Mouse (Mus musculus) midbrain, embryonic 10.5 days (tissue): ENCODE data around the gene Elf4. TPM values are rescaled to one million over a fixed set of nuclear protein-coding genes. Genes with fewer than 3 reads are reported as not detected.
A peak's percentile ranks its signal among the peaks of the same experiment; 100 is the strongest.

ENCODE experiments used
- DNase-seq: peaks from one replicate; pipeline ENCODE4 v3.0.0-alpha.2; 2017; ENCODE audit warnings: low spot score
- H3K27ac ChIP-seq: fragments of 300-500 bp; sonication (generic); replicated peaks from 2 replicates; pipeline ENCODE4 v1.5.1; 2016; ENCODE audit warnings: mild to moderate bottlenecking
- H3K27me3 ChIP-seq: fragments of 300-500 bp; sonication (generic); 2 replicates; pipeline ENCODE4 v1.6.1; 2016; ENCODE audit warnings: low read depth, mild to moderate bottlenecking; ENCODE audit not compliant: poor library complexity, severe bottlenecking
- H3K36me3 ChIP-seq: fragments of 300-500 bp; sonication (generic); 2 replicates; pipeline ENCODE4 v1.6.1; 2016; ENCODE audit warnings: mild to moderate bottlenecking, moderate library complexity
- H3K4me1 ChIP-seq: fragments of 300-500 bp; sonication (generic); 2 replicates; pipeline ENCODE4 v1.6.1; 2016
- H3K4me3 ChIP-seq: fragments of 300-500 bp; sonication (generic); 2 replicates; pipeline ENCODE4 v1.5.1; 2016; ENCODE audit warnings: mild to moderate bottlenecking, moderate library complexity
- H3K9me3 ChIP-seq: fragments of 300-500 bp; sonication (generic); replicated peaks from 2 replicates; pipeline ENCODE4 v1.6.1; 2016; ENCODE audit warnings: mild to moderate bottlenecking
- WGBS: fragments of 180-500 bp; shearing (Covaris S2); methylation state at CpG from one replicate; pipeline ENCODE4 v1.1.7; 2016; 5-methylcytosine and 5-hydroxymethylcytosine counted together
- polyA plus RNA-seq: library from polyadenylated mRNA; unstranded; fragments of >200 nt; fragmentation: Nextera tagmentation; extraction: Ambion mirVana; gene quantifications from 2 replicates; pipeline ENCODE4 v1.2.1, GENCODE M21; 2016

The Elf4 gene
- polyA plus RNA-seq, 1 experiment from 2014 or later: 1.8 TPM

- WGBS: 43% methylated on average over 6 of the region's 6 CpGs
- no peak overlapping the region for H3K4me3 ChIP-seq
- H3K27me3 ChIP-seq: peaks cover 3% of the 10 kb centered on the region; the same call in 1 of the 2 replicates
- H3K27ac ChIP-seq: no peak overlapping the region
- H3K36me3 ChIP-seq: no peaks in the 10 kb centered on the region
- no peaks in the 10 kb centered on the region for H3K9me3 ChIP-seq
- H3K4me1 ChIP-seq: no peaks in the 10 kb centered on the region; the same call in 1 of the 2 replicates
- no peak for DNase-seq
Observed at GRCm38 (mm10) chrX:48433527-48433899, 29.4 kb downstream of the Elf4 start.

GRCm38 (mm10) chrX:48432599-48433526 is 30.1 kb downstream of the Elf4 start:
- no peaks in the 10 kb centered on the region; the same call in 1 of the 2 replicates for H3K4me1 ChIP-seq
- no peak for DNase-seq
- H3K36me3 ChIP-seq: no peaks in the 10 kb centered on the region
- 73% methylated on average over 15 of the region's 15 CpGs for WGBS
- H3K27me3 ChIP-seq: peaks cover 3% of the 10 kb centered on the region; the same call in 1 of the 2 replicates
- H3K9me3 ChIP-seq: no peaks in the 10 kb centered on the region
- no peak overlapping the region for H3K27ac ChIP-seq
- H3K4me3 ChIP-seq: no peak overlapping the region

- DNase-seq: no peak
- 35% methylated on average over 6 of the region's 6 CpGs for WGBS
- Histone ChIP-seq H3K36me3 (no peaks in the 10 kb centered on the region), H3K27ac (no peak overlapping the region), H3K27me3 (peaks cover 3% of the 10 kb centered on the region; the same call in 1 of the 2 replicates), H3K4me1 (no peaks in the 10 kb centered on the region; the same call in 1 of the 2 replicates), H3K4me3 (no peak overlapping the region), H3K9me3 (no peaks in the 10 kb centered on the region)
Observed at GRCm38 (mm10) chrX:48429538-48429937, 33.4 kb downstream of the Elf4 start.

- Histone ChIP-seq H3K9me3 (no peaks in the 10 kb centered on the region), H3K4me3 (no peak overlapping the region), H3K4me1 (no peaks in the 10 kb centered on the region; the same call in 1 of the 2 replicates), H3K27me3 (peaks cover 3% of the 10 kb centered on the region; the same call in 1 of the 2 replicates), H3K27ac (no peak overlapping the region), H3K36me3 (no peaks in the 10 kb centered on the region)
- DNase-seq: no peak
Observed at GRCm38 (mm10) chrX:48429100-48429499, 33.8 kb downstream of the Elf4 start.

GRCm38 (mm10) chrX:48428642-48429041 is 34.3 kb downstream of the Elf4 start:
- no peak overlapping the region for H3K27ac ChIP-seq
- 85% methylated on average over 8 of the region's 8 CpGs for WGBS

GRCm38 (mm10) chrX:48428241-48428640 is 34.7 kb downstream of the Elf4 start:
- Histone ChIP-seq H3K4me1 (no peaks in the 10 kb centered on the region), H3K27ac (no peak overlapping the region), H3K27me3 (peaks cover 3% of the 10 kb centered on the region; the same call in 1 of the 2 replicates), H3K9me3 (no peaks in the 10 kb centered on the region), H3K36me3 (no peaks in the 10 kb centered on the region), H3K4me3 (no peak overlapping the region)
- DNase-seq: no peak
- WGBS: 83% methylated on average over 6 of the region's 6 CpGs

More at GRCm38 (mm10) chrX:48428642-48429041, 34.3 kb downstream of the Elf4 start:
- Histone ChIP-seq H3K4me3 (no peak overlapping the region), H3K4me1 (no peaks in the 10 kb centered on the region; the same call in 1 of the 2 replicates), H3K27me3 (peaks cover 3% of the 10 kb centered on the region; the same call in 1 of the 2 replicates), H3K9me3 (no peaks in the 10 kb centered on the region), H3K36me3 (no peaks in the 10 kb centered on the region)
- DNase-seq: no peak

GRCm38 (mm10) chrX:48425280-48425679 is 37.7 kb downstream of the Elf4 start:
- no peaks in the 10 kb centered on the region for H3K27me3 ChIP-seq
- no peak overlapping the region for H3K4me3 ChIP-seq
- H3K27ac ChIP-seq: no peak overlapping the region
- H3K9me3 ChIP-seq: no peaks in the 10 kb centered on the region
- no peaks in the 10 kb centered on the region for H3K36me3 ChIP-seq
- no peak for DNase-seq
- H3K4me1 ChIP-seq: no peaks in the 10 kb centered on the region
- 71% methylated on average over 7 of the region's 7 CpGs for WGBS

- no peak for DNase-seq
- Histone ChIP-seq H3K9me3 (no peaks in the 10 kb centered on the region), H3K4me3 (no peak overlapping the region), H3K27ac (no peak overlapping the region), H3K27me3 (no peaks in the 10 kb centered on the region), H3K4me1 (no peaks in the 10 kb centered on the region), H3K36me3 (no peaks in the 10 kb centered on the region)
- WGBS: 53% methylated on average over 3 of the region's 3 CpGs
Observed at GRCm38 (mm10) chrX:48424583-48424982, 38.3 kb downstream of the Elf4 start.

- H3K36me3 ChIP-seq: no peaks in the 10 kb centered on the region
- no peaks in the 10 kb centered on the region for H3K4me1 ChIP-seq
- H3K27me3 ChIP-seq: no peaks in the 10 kb centered on the region
- H3K27ac ChIP-seq: no peak overlapping the region
- no peaks in the 10 kb centered on the region for H3K9me3 ChIP-seq
- DNase-seq: no peak
- WGBS: 88% methylated on average over 1 of the region's 1 CpGs
- no peak overlapping the region for H3K4me3 ChIP-seq
Observed at GRCm38 (mm10) chrX:48423671-48424070, 39.3 kb downstream of the Elf4 start.

GRCm38 (mm10) chrX:48422986-48423385 is 39.9 kb downstream of the Elf4 start:
- no peaks in the 10 kb centered on the region for H3K4me1 ChIP-seq
- WGBS: 32% methylated on average over 4 of the region's 4 CpGs
- no peak overlapping the region for H3K4me3 ChIP-seq
- H3K27me3 ChIP-seq: no peaks in the 10 kb centered on the region
- H3K27ac ChIP-seq: no peak overlapping the region
- no peaks in the 10 kb centered on the region for H3K36me3 ChIP-seq
- H3K9me3 ChIP-seq: no peaks in the 10 kb centered on the region
- peak; percentile 70 for DNase-seq

- 83% methylated on average over 2 of the region's 2 CpGs for WGBS
- Histone ChIP-seq H3K27me3 (no peaks in the 10 kb centered on the region), H3K27ac (no peak overlapping the region), H3K4me1 (no peaks in the 10 kb centered on the region), H3K36me3 (no peaks in the 10 kb centered on the region), H3K4me3 (no peak overlapping the region), H3K9me3 (no peaks in the 10 kb centered on the region)
- no peak for DNase-seq
Observed at GRCm38 (mm10) chrX:48418417-48418816, 44.5 kb downstream of the Elf4 start.

- H3K4me3 ChIP-seq: no peak overlapping the region
- no peaks in the 10 kb centered on the region for H3K36me3 ChIP-seq
- H3K27ac ChIP-seq: no peak overlapping the region
- 88% methylated on average over 5 of the region's 5 CpGs for WGBS
- no peak for DNase-seq
- H3K4me1 ChIP-seq: no peaks in the 10 kb centered on the region
- no peaks in the 10 kb centered on the region for H3K9me3 ChIP-seq
- no peaks in the 10 kb centered on the region for H3K27me3 ChIP-seq
Observed at GRCm38 (mm10) chrX:48414291-48414690, 48.6 kb downstream of the Elf4 start.

- H3K36me3 ChIP-seq: no peaks in the 10 kb centered on the region
- DNase-seq: no peak
- H3K27ac ChIP-seq: no peak overlapping the region
- no peak overlapping the region for H3K4me3 ChIP-seq
- no peaks in the 10 kb centered on the region for H3K9me3 ChIP-seq
- H3K4me1 ChIP-seq: no peaks in the 10 kb centered on the region
- H3K27me3 ChIP-seq: no peaks in the 10 kb centered on the region
- WGBS: 89% methylated on average over 6 of the region's 6 CpGs
Observed at GRCm38 (mm10) chrX:48412629-48413028, 50.3 kb downstream of the Elf4 start.
